Mouse (Mus musculus) stomach, postnatal 0 days (tissue): ENCODE measurements around the gene Tmco3. TPM values are rescaled to one million over a fixed set of nuclear protein-coding genes. Genes with fewer than 3 reads are reported as not detected.

Experiments used
- ATAC-seq: fragments of 200-750 bp; cut with Nextera tagmentation; 2 replicates; pipeline ENCODE4 v1.8.0; 2017; ENCODE audit not compliant: low FRiP score, low TSS enrichment
- DNase-seq: peaks from one replicate; pipeline ENCODE4 v3.0.0-alpha.2; 2016; ENCODE audit warnings: low spot score
- H3K27ac ChIP-seq: fragments of 300-500 bp; sonication (generic); replicated peaks from 2 replicates; pipeline ENCODE4 v1.5.1; 2014; ENCODE audit warnings: mild to moderate bottlenecking, control low read depth
- H3K27me3 ChIP-seq: fragments of 300-500 bp; sonication (generic); 2 replicates; pipeline ENCODE4 v1.6.1; 2014; ENCODE audit warnings: low read length; ENCODE audit not compliant: control insufficient read depth, insufficient read depth
- H3K36me3 ChIP-seq: fragments of 300-500 bp; sonication (generic); 2 replicates; pipeline ENCODE4 v1.6.1; 2014; ENCODE audit warnings: low read length, mixed read lengths; ENCODE audit not compliant: control insufficient read depth, insufficient read depth
- H3K4me1 ChIP-seq: fragments of 300-500 bp; sonication (generic); replicated peaks from 2 replicates; pipeline ENCODE4 v1.6.1; 2014; ENCODE audit warnings: antibody characterized with exemption; ENCODE audit not compliant: control insufficient read depth, insufficient read depth
- H3K4me2 ChIP-seq: fragments of 300-500 bp; sonication (generic); replicated peaks from 2 replicates; pipeline ENCODE4 v1.6.1; 2014; ENCODE audit warnings: low read depth, mild to moderate bottlenecking, control low read depth, moderate library complexity
- H3K4me3 ChIP-seq: fragments of 300-500 bp; sonication (generic); 2 replicates; pipeline ENCODE4 v1.5.1; 2014; ENCODE audit warnings: low read depth, low read length, control low read depth
- H3K9ac ChIP-seq: fragments of 300-500 bp; sonication (generic); 2 replicates; pipeline ENCODE4 v1.6.1; 2014; ENCODE audit warnings: mild to moderate bottlenecking, low read length, control low read depth, mixed read lengths
- H3K9me3 ChIP-seq: fragments of 300-500 bp; sonication (generic); 2 replicates; pipeline ENCODE4 v1.6.1; 2016; ENCODE audit warnings: low read length; ENCODE audit not compliant: control insufficient read depth
- CTCF ChIP-seq: IDR thresholded peaks from 2 replicates; pipeline ENCODE4 v1.5.1; 2016; ENCODE audit warnings: antibody characterized with exemption, low read depth, mild to moderate bottlenecking, moderate library complexity
- EP300 ChIP-seq: optimal IDR thresholded peaks from 2 replicates; pipeline ENCODE3; 2016; ENCODE audit warnings: antibody characterized with exemption
- WGBS: fragments of 180-500 bp; shearing (Covaris S2); extraction: QIAGEN DNeasy Blood & Tissue Kit; methylation state at CpG from one replicate; pipeline ENCODE4 v1.1.7; 2014; 5-methylcytosine and 5-hydroxymethylcytosine counted together
- polyA plus RNA-seq: library from polyadenylated mRNA; unstranded; fragments of >200 nt; fragmentation: Nextera tagmentation; extraction: Ambion mirVana; gene quantifications from 2 replicates; pipeline ENCODE4 v1.2.1, GENCODE M21; 2015

The Tmco3 gene
- polyA plus RNA-seq, 1 experiment from 2014 or later: 14.7 TPM

- Histone ChIP-seq H3K9me3 (no peaks in the 10 kb centered on the region), H3K4me3 (no peak overlapping the region), H3K36me3 (peaks cover 37% of the 10 kb centered on the region), H3K9ac (no peak overlapping the region), H3K4me1 (no peaks in the 10 kb centered on the region), H3K4me2 (no peak overlapping the region), H3K27me3 (no peaks in the 10 kb centered on the region), H3K27ac (no peak overlapping the region)
- DNase-seq (no peak), ATAC-seq (no peak; the same call in 1 of the 2 replicates)
- WGBS: 68% methylated on average over 10 of the region's 10 CpGs
- TF ChIP-seq EP300: no peak
- TF ChIP-seq CTCF: peak; percentile 41; the same call in 1 of the 2 replicates
Observed at GRCm38 (mm10) chr8:13356681-13357080, 68.7 kb downstream of the Tmco3 start.

DNA sequence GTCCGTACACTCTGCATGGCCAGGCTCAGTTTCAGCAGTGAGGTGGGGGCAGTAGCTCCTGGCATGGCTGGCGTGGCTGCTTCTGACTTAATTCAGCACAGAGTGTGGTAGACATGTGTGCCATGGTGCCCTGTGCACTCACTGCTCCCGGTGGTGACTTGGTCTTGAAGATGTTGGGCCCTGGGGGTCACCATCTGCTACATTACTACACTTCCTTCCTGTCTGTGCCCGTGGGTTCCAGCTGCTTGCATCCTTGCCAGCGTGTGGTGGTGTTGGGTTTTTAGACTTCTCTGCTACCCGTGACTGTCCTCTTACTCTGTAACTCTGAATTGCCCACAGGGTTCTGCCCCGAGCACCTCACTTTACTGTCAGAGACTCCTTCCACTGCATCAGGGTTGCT, 72.2 kb downstream of the Tmco3 start:
- no peak for TF ChIP-seq CTCF
- TF ChIP-seq EP300: no peak
- peaks cover 43% of the 10 kb centered on the region for H3K36me3 ChIP-seq
- DNase-seq: no peak

DNA sequence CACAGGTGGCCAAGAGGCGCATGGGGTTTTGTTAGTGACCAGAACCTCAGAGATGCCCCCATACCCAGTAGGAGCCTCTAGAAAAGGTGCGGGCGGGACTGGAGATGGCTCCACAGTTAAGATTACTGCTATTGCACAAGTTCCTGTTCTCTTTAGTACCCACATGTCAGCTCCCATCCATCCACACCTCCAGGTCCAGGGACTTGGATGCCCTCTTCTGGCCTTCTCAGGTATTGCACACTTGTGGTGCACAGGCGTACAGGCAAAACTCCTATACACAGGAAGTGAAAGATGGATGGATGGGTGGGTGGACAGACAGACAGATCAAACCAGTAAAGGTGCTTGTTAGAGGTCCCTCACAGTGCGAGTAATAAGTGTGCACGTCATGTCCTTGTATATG, 73.9 kb downstream of the Tmco3 start:
- H3K36me3 ChIP-seq: peaks cover 45% of the 10 kb centered on the region
- H3K9me3 ChIP-seq: no peaks in the 10 kb centered on the region
- 0 out of 2 replicates have a peak, but pooled peaks have one; percentile 21 for ATAC-seq
- H3K27me3 ChIP-seq: no peaks in the 10 kb centered on the region
- H3K4me1 ChIP-seq: no peaks in the 10 kb centered on the region
- TF ChIP-seq EP300: no peak
- peak; percentile 48; the same call in 1 of the 2 replicates for TF ChIP-seq CTCF
- no peak overlapping the region for H3K9ac ChIP-seq
- no peak overlapping the region for H3K27ac ChIP-seq
- no peak overlapping the region for H3K4me2 ChIP-seq
- 94% methylated on average over 6 of the region's 6 CpGs for WGBS
- H3K4me3 ChIP-seq: no peak overlapping the region
- no peak for DNase-seq

More for the DNA sequence above, 72.2 kb downstream of the Tmco3 start:
- no peaks in the 10 kb centered on the region for H3K9me3 ChIP-seq
- 93% methylated on average over 7 of the region's 7 CpGs for WGBS
- H3K4me1 ChIP-seq: no peaks in the 10 kb centered on the region
- no peak overlapping the region for H3K27ac ChIP-seq
- no peak for ATAC-seq
- no peak overlapping the region for H3K9ac ChIP-seq
- no peak overlapping the region for H3K4me3 ChIP-seq
- H3K4me2 ChIP-seq: no peak overlapping the region
- H3K27me3 ChIP-seq: no peaks in the 10 kb centered on the region

Other genes with a start within 250 kb of the Tmco3 start
- gene Proz, start 227.3 kb upstream of the Tmco3 start, polyA plus RNA-seq: 6.7 and 7.4 TPM in 2 replicates
- 13.9 and 15.1 TPM in 2 replicates for gene Pcid2, start 182.7 kb upstream of the Tmco3 start, polyA plus RNA-seq
- gene Cul4a, start 182.6 kb upstream of the Tmco3 start, polyA plus RNA-seq: 47.1 and 52.6 TPM in 2 replicates
- 260 and 278 TPM in 2 replicates for gene Lamp1, start 129.0 kb upstream of the Tmco3 start, polyA plus RNA-seq
- gene Grtp1, start 87.6 kb upstream of the Tmco3 start, polyA plus RNA-seq: 30.6 and 31.8 TPM in 2 replicates
- gene Adprhl1, start 34.0 kb upstream of the Tmco3 start, polyA plus RNA-seq: 0.42 and 0.50 TPM in 2 replicates
- 9.6 and 9.9 TPM in 2 replicates for gene Dcun1d2, start 59 bp upstream of the Tmco3 start, polyA plus RNA-seq
- gene Tfdp1, start 50.6 kb downstream of the Tmco3 start, polyA plus RNA-seq: 65.8 and 69.3 TPM in 2 replicates
- gene Atp4b, start 108.6 kb downstream of the Tmco3 start, polyA plus RNA-seq: 776 and 950 TPM in 2 replicates
- gene Grk1, start 116.9 kb downstream of the Tmco3 start, polyA plus RNA-seq: 0.02 TPM in 1 of 2 replicates, not detected in the other
- 5.5 and 6.3 TPM in 2 replicates for gene Tmem255b, start 147.0 kb downstream of the Tmco3 start, polyA plus RNA-seq
- gene Gas6, start 206.3 kb downstream of the Tmco3 start, polyA plus RNA-seq: 197 and 213 TPM in 2 replicates